Mouse (Mus musculus) intestine, postnatal 0 days (tissue): ENCODE data around the gene Kctd19. TPM values are rescaled to one million over a fixed set of nuclear protein-coding genes. Genes with fewer than 3 reads are reported as not detected.
A peak's percentile ranks its signal among the peaks of the same experiment; 100 is the strongest.

ENCODE experiments used
- ATAC-seq: fragments of 200-750 bp; cut with Nextera tagmentation; 2 replicates; pipeline ENCODE4 v1.8.0; 2017; ENCODE audit warnings: mild to moderate bottlenecking, moderate TSS enrichment, moderate library complexity
- H3K27ac ChIP-seq: fragments of 300-500 bp; sonication (generic); 2 replicates; pipeline ENCODE4 v1.5.1; 2014; ENCODE audit warnings: mild to moderate bottlenecking, low read depth, low read length, moderate library complexity
- H3K27me3 ChIP-seq: fragments of 300-500 bp; sonication (generic); replicated peaks from 2 replicates; pipeline ENCODE4 v1.6.1; 2014; ENCODE audit warnings: low read length, mixed read lengths; ENCODE audit not compliant: control insufficient read depth, insufficient read depth
- H3K36me3 ChIP-seq: fragments of 300-500 bp; sonication (generic); 2 replicates; pipeline ENCODE4 v1.6.1; 2014; ENCODE audit warnings: mild to moderate bottlenecking, moderate library complexity; ENCODE audit not compliant: control insufficient read depth, insufficient read depth
- H3K4me1 ChIP-seq: fragments of 300-500 bp; sonication (generic); replicated peaks from 2 replicates; pipeline ENCODE4 v1.6.1; 2014; ENCODE audit warnings: antibody characterized with exemption, low read length, mixed read lengths; ENCODE audit not compliant: control insufficient read depth, insufficient read depth
- H3K4me2 ChIP-seq: fragments of 300-500 bp; sonication (generic); replicated peaks from 2 replicates; pipeline ENCODE4 v1.6.1; 2014; ENCODE audit warnings: low read depth, mild to moderate bottlenecking, moderate library complexity
- H3K4me3 ChIP-seq: fragments of 300-500 bp; sonication (generic); 2 replicates; pipeline ENCODE4 v1.5.1; 2014; ENCODE audit warnings: low read depth, low read length
- H3K9ac ChIP-seq: fragments of 300-500 bp; sonication (generic); 2 replicates; pipeline ENCODE4 v1.6.1; 2014; ENCODE audit warnings: mild to moderate bottlenecking, low read depth, low read length
- H3K9me3 ChIP-seq: fragments of 300-500 bp; sonication (generic); 2 replicates; pipeline ENCODE4 v1.6.1; 2016; ENCODE audit warnings: mixed run types; ENCODE audit not compliant: control insufficient read depth
- CTCF ChIP-seq: sonication (generic); IDR thresholded peaks from 2 replicates; pipeline ENCODE4 v1.5.1; 2016; ENCODE audit warnings: low read depth, mild to moderate bottlenecking, control low read depth, antibody characterized with exemption, moderate library complexity
- WGBS: fragments of 180-500 bp; shearing (Covaris S2); extraction: QIAGEN DNeasy Blood & Tissue Kit; methylation state at CpG from one replicate; pipeline ENCODE4 v1.1.7; 2014; 5-methylcytosine and 5-hydroxymethylcytosine counted together
- polyA plus RNA-seq: library from polyadenylated mRNA; unstranded; fragments of >200 nt; fragmentation: Nextera tagmentation; extraction: Ambion mirVana; gene quantifications from 2 replicates; pipeline ENCODE4 v1.2.1, GENCODE M21; 2015

Kctd19 gene
- polyA plus RNA-seq, 1 experiment from 2014 or later = 0.07 TPM

- 38% methylated on average over 33 of the region's 33 CpGs for WGBS
- H3K9ac ChIP-seq = no peak overlapping the region
- H3K4me1 ChIP-seq = no peaks in the 10 kb centered on the region
- no peaks in the 10 kb centered on the region for H3K36me3 ChIP-seq
- 0 out of 2 replicates have a peak, but pooled peaks have one; percentile 23 for ATAC-seq
- H3K27ac ChIP-seq = no peak overlapping the region
- peak; percentile 81 for TF ChIP-seq CTCF
- H3K4me3 ChIP-seq = no peak overlapping the region
- peak overlapping the region; percentile 52 for H3K4me2 ChIP-seq
- no peaks in the 10 kb centered on the region for H3K27me3 ChIP-seq
- H3K9me3 ChIP-seq = no peaks in the 10 kb centered on the region
Observed at GRCm38 (mm10) chr8:105374513-105374966, 38.8 kb downstream of the Kctd19 start.

GRCm38 (mm10) chr8:105373032-105373431 lies 40.3 kb downstream of the Kctd19 start, which contains the start of gene Plekhg4:
Plekhg4 (plus strand) TSS chr8:105373274.
- TF ChIP-seq CTCF = no peak
- Histone ChIP-seq H3K9ac (no peak within 1 kb of the TSS), H3K4me2 (peak within 1 kb of the TSS; percentile 52; the same call in 1 of the 2 replicates), H3K9me3 (no peaks in the 10 kb centered on the region), H3K27ac (no peak within 1 kb of the TSS), H3K4me1 (no peaks in the 10 kb centered on the region), H3K27me3 (no peaks in the 10 kb centered on the region), H3K4me3 (no peak within 1 kb of the TSS), H3K36me3 (no peaks in the 10 kb centered on the region)
- no peak for ATAC-seq
- WGBS = 53% methylated on average over 2 of the region's 2 CpGs

- Histone ChIP-seq H3K4me3 (no peak overlapping the region), H3K36me3 (no peaks in the 10 kb centered on the region), H3K27me3 (no peaks in the 10 kb centered on the region), H3K9me3 (no peaks in the 10 kb centered on the region), H3K27ac (no peak overlapping the region), H3K9ac (no peak overlapping the region), H3K4me2 (no peak overlapping the region), H3K4me1 (no peaks in the 10 kb centered on the region)
- no peak for ATAC-seq
- no peak for TF ChIP-seq CTCF
- 83% methylated on average over 9 of the region's 9 CpGs for WGBS
Observed at GRCm38 (mm10) chr8:105372473-105372872, 40.8 kb downstream of the Kctd19 start.

- Histone ChIP-seq H3K27me3 (no peaks in the 10 kb centered on the region), H3K9ac (no peak overlapping the region), H3K4me2 (no peak overlapping the region), H3K4me1 (no peaks in the 10 kb centered on the region; the same call in 1 of the 2 replicates), H3K36me3 (no peaks in the 10 kb centered on the region), H3K27ac (no peak overlapping the region), H3K4me3 (no peak overlapping the region), H3K9me3 (no peaks in the 10 kb centered on the region)
- peak; percentile 64 for TF ChIP-seq CTCF
- ATAC-seq = no peak
- WGBS = 80% methylated on average over 2 of the region's 2 CpGs
Observed at GRCm38 (mm10) chr8:105367107-105367506, 46.2 kb downstream of the Kctd19 start.

- H3K36me3 ChIP-seq = no peaks in the 10 kb centered on the region
- no peak overlapping the region for H3K9ac ChIP-seq
- H3K4me2 ChIP-seq = no peak overlapping the region
- H3K27ac ChIP-seq = no peak overlapping the region
- H3K9me3 ChIP-seq = no peaks in the 10 kb centered on the region
- no peaks in the 10 kb centered on the region; the same call in 1 of the 2 replicates for H3K4me1 ChIP-seq
- WGBS = 66% methylated on average over 12 of the region's 12 CpGs
- H3K4me3 ChIP-seq = no peak overlapping the region
- no peak for ATAC-seq
- H3K27me3 ChIP-seq = no peaks in the 10 kb centered on the region
- no peak for TF ChIP-seq CTCF
Observed at GRCm38 (mm10) chr8:105361751-105362702, 51.3 kb downstream of the Kctd19 start.

GRCm38 (mm10) chr8:105359646-105360045 lies 53.7 kb downstream of the Kctd19 start:
- H3K9me3 ChIP-seq = no peaks in the 10 kb centered on the region
- TF ChIP-seq CTCF = peak; percentile 79
- 49% methylated on average over 4 of the region's 4 CpGs for WGBS
- H3K27ac ChIP-seq = no peak overlapping the region
- 0 out of 2 replicates have a peak, but pooled peaks have one; percentile 26 for ATAC-seq
- no peaks in the 10 kb centered on the region for H3K27me3 ChIP-seq
- H3K4me2 ChIP-seq = no peak overlapping the region
- no peaks in the 10 kb centered on the region for H3K36me3 ChIP-seq
- H3K4me1 ChIP-seq = peaks cover 2% of the 10 kb centered on the region; the same call in 1 of the 2 replicates
- H3K4me3 ChIP-seq = no peak overlapping the region
- no peak overlapping the region for H3K9ac ChIP-seq
